Mouse (Mus musculus) hindlimb bud, embryonic 11.5 days (tissue): ENCODE data around the gene Tet1.
"Not testable (repeated sequence)": the region's sequence is repeated elsewhere in the genome, so short reads cannot be mapped to it uniquely, and the experiment has no call there.

Source experiments
- DNase-seq: peaks from one replicate; pipeline ENCODE4 v3.0.0-alpha.2; 2012; ENCODE audit warnings: low read depth, low spot score; ENCODE audit errors: extremely low spot score

Gene Tet1

DNA sequence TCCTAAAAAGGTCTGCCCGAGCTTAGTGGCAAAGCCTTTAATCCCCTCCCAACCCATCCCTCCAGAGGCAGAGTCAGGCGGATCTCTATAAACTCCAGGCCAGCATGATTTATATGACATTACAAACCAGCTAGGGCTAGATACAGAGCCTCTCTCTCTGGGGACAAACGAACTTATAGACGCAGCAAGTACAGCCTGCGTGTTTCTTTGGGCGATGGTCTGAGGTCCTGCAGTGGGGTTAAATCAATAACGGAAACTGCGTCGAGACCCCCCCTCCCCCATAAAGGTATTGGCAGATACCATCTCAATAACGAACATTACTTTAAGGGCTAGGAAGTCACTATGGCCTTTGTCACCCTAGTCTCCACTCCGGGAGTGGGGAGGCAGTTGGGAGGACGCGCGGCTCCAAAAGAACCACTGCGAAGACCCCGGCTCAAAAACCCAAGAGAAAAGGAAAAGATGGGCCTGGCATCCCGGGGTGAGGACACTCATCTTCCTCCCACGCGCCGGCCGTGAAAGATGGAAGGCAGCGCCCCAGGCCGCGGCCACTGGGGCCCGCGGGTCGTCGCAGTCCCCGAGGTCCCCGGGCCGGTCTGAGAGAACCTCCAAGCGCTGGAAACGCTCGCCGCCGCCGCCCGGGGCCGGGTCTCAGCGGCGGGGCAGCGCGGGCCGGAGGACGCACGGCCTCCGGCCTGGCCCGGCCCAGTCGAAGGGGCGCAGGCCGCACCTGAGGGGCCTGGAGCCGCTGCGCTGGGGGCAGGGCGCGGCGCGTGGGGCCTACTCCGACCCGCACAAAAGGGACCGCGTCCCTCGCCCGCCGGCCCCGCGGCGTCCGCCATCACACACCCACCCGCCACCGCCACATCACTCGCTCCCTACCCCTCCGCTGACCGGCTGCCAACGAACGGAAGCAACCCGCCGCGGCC is 117.3 kb downstream of the Tet1 start:
- DNase-seq, result no peak

- not testable (repeated sequence) for DNase-seq
These were observed 127.0 kb downstream of the Tet1 start for GRCm38 (mm10) chr10:62781776-62782175.
